Mouse (Mus musculus): ENCODE measurements at regions not wholly inside any gene's neighbourhood (a gene's known extent, or its start where the extent isn't known, plus 50 kb on each side); places are given as distances from the start of the nearest gene placed in this dataset.

GRCm38 (mm10) chr9:61826415-61826814 lies 87.9 kb downstream of the Rplp1 start:
- no peak for TF ChIP-seq CTCF (IDR thresholded peaks at IDR 0.05)
- H3K27me3 ChIP-seq: no peaks in the 10 kb centered on the region
- ChIA-PET POLR2A (no interaction called here), CTCF (interaction anchor here (1.2 kb wide), 1 partner anchor 128 kb away, joined by 4 read pairs; no protein-coding TSS in a partner anchor)
- in situ Hi-C loops (cut with MboI; ENCODE audit: low pct_unique_long_range_greater_than_20kb): no loop called here
- DNase-seq (ENCODE audit: low read depth, low spot score) (no peak), ATAC-seq (no peak)

GRCm38 (mm10) chr9:61825804-61826203 lies 88.5 kb downstream of the Rplp1 start:
- DNase-seq (ENCODE audit: low read depth, low spot score) (no peak), ATAC-seq (no peak)
- CTCF ChIA-PET: interaction anchor here (1.2 kb wide), 1 partner anchor 127 kb away, joined by 4 read pairs; no protein-coding TSS in a partner anchor
- in situ Hi-C loops (cut with MboI; ENCODE audit: low pct_unique_long_range_greater_than_20kb): no loop called here
- no peaks in the 10 kb centered on the region for H3K27me3 ChIP-seq
- no peak for TF ChIP-seq CTCF (IDR thresholded peaks at IDR 0.05)
- POLR2A ChIA-PET: no interaction called here

- ATAC-seq (no peak), DNase-seq (ENCODE audit: low read depth, low spot score) (no peak)
- ChIA-PET CTCF (interaction anchor here (1.7 to 2.2 kb wide), 2 partner anchors 11 to 40 kb away, joined by 5 to 7 read pairs; no protein-coding TSS in a partner anchor), POLR2A (interaction anchor here (0.5 kb wide), 1 partner anchor 22 kb away, joined by 3 read pairs; no protein-coding TSS in a partner anchor)
- in situ Hi-C loops (cut with MboI; ENCODE audit: low pct_unique_long_range_greater_than_20kb): no loop called here
- peaks cover 4% of the 10 kb centered on the region for H3K27me3 ChIP-seq
- TF ChIP-seq CTCF (IDR thresholded peaks at IDR 0.05): no peak
Measured at GRCm38 (mm10) chr9:61819836-61820235, 94.5 kb downstream of the Rplp1 start.

GRCm38 (mm10) chr9:61816589-61817179 lies 97.7 kb downstream of the Rplp1 start:
- DNase-seq (ENCODE audit: low read depth, low spot score): no peak
- ATAC-seq: no peak
- ChIA-PET POLR2A (no interaction called here), CTCF (no interaction called here)
- in situ Hi-C loops (cut with MboI; ENCODE audit: low pct_unique_long_range_greater_than_20kb): no loop called here
- H3K27me3 ChIP-seq: peaks cover 4% of the 10 kb centered on the region
- TF ChIP-seq CTCF (IDR thresholded peaks at IDR 0.05): no peak

- ATAC-seq: no peak
- POLR2A ChIA-PET: no interaction called here
- TF ChIP-seq CTCF (IDR thresholded peaks at IDR 0.05): no peak
- CTCF ChIA-PET: no interaction called here
- DNase-seq (ENCODE audit: low read depth, low spot score): no peak
- in situ Hi-C loops (cut with MboI; ENCODE audit: low pct_unique_long_range_greater_than_20kb): no loop called here
- H3K27me3 ChIP-seq: peaks cover 4% of the 10 kb centered on the region
Measured at GRCm38 (mm10) chr9:61815995-61816394, 98.3 kb downstream of the Rplp1 start.

GRCm38 (mm10) chr9:61813291-61813690 lies 101.1 kb downstream of the Rplp1 start:
- CTCF ChIA-PET: no interaction called here
- in situ Hi-C loops (cut with MboI; ENCODE audit: low pct_unique_long_range_greater_than_20kb): no loop called here

GRCm38 (mm10) chr9:61812315-61812714 lies 102.0 kb downstream of the Rplp1 start:
- no peak for DNase-seq (ENCODE audit: low read depth, low spot score)
- ChIA-PET POLR2A (interaction anchor here (0.5 to 0.6 kb wide), 2 partner anchors 18 to 440 kb away, joined by 3 to 4 read pairs; no protein-coding TSS in a partner anchor), CTCF (no interaction called here)
- TF ChIP-seq CTCF (IDR thresholded peaks at IDR 0.05): no peak
- in situ Hi-C loops (cut with MboI; ENCODE audit: low pct_unique_long_range_greater_than_20kb): no loop called here
- H3K27me3 ChIP-seq: peaks cover 4% of the 10 kb centered on the region
- no peak for ATAC-seq

More at GRCm38 (mm10) chr9:61813291-61813690, 101.1 kb downstream of the Rplp1 start:
- ATAC-seq (no peak), DNase-seq (ENCODE audit: low read depth, low spot score) (no peak)
- H3K27me3 ChIP-seq: peaks cover 4% of the 10 kb centered on the region
- TF ChIP-seq CTCF (IDR thresholded peaks at IDR 0.05): no peak
- POLR2A ChIA-PET: no interaction called here

- DNase-seq (ENCODE audit: low read depth, low spot score) (no peak), ATAC-seq (no peak)
- ChIA-PET POLR2A (no interaction called here), CTCF (no interaction called here)
- in situ Hi-C loops (cut with MboI; ENCODE audit: low pct_unique_long_range_greater_than_20kb): no loop called here
- no peak for TF ChIP-seq CTCF (IDR thresholded peaks at IDR 0.05)
- no peaks in the 10 kb centered on the region for H3K27me3 ChIP-seq
Measured at GRCm38 (mm10) chr9:61810456-61810855, 103.9 kb downstream of the Rplp1 start.

- TF ChIP-seq CTCF (IDR thresholded peaks at IDR 0.05): no peak
- DNase-seq (ENCODE audit: low read depth, low spot score): no peak
- H3K27me3 ChIP-seq: peaks cover 3% of the 10 kb centered on the region
- CTCF ChIA-PET: interaction anchor here (1.5 kb wide), 1 partner anchor 11 kb away, joined by 5 read pairs; no protein-coding TSS in a partner anchor
- in situ Hi-C loops (cut with MboI; ENCODE audit: low pct_unique_long_range_greater_than_20kb): no loop called here
- no peak for ATAC-seq
- POLR2A ChIA-PET: no interaction called here
Measured at GRCm38 (mm10) chr9:61808351-61809225, 105.8 kb downstream of the Rplp1 start.

GRCm38 (mm10) chr9:61805971-61806370 lies 108.4 kb downstream of the Rplp1 start:
- ATAC-seq: no peak
- in situ Hi-C loops (cut with MboI; ENCODE audit: low pct_unique_long_range_greater_than_20kb): no loop called here
- POLR2A ChIA-PET: no interaction called here
- H3K27me3 ChIP-seq: peaks cover 4% of the 10 kb centered on the region
- TF ChIP-seq CTCF (IDR thresholded peaks at IDR 0.05): no peak
- CTCF ChIA-PET: no interaction called here
- no peak for DNase-seq (ENCODE audit: low read depth, low spot score)

GRCm38 (mm10) chr9:61803555-61803954 lies 110.8 kb downstream of the Rplp1 start:
- in situ Hi-C loops (cut with MboI; ENCODE audit: low pct_unique_long_range_greater_than_20kb): no loop called here
- H3K27me3 ChIP-seq: peaks cover 4% of the 10 kb centered on the region
- ChIA-PET POLR2A (no interaction called here), CTCF (interaction anchor here (0.9 to 1.1 kb wide), 2 partner anchors 26 to 62 kb away, joined by 3 to 4 read pairs; no protein-coding TSS in a partner anchor)
- ATAC-seq: no peak
- TF ChIP-seq CTCF (IDR thresholded peaks at IDR 0.05): no peak
- no peak for DNase-seq (ENCODE audit: low read depth, low spot score)
